Mouse (Mus musculus): ENCODE results near the gene Slc35g3. TPM values are rescaled to one million over a fixed set of nuclear protein-coding genes. Genes with fewer than 3 reads are reported as not detected.

Slc35g3 gene
- total RNA-seq, 4 experiments from 2014 or later, result not detected

Other genes with a start within 250 kb of the Slc35g3 start
- gene Dnah2, start 212.9 kb downstream of the Slc35g3 start, total RNA-seq (2022), result 1 to 10 TPM; 3.3 to 4.9 (median 3.9) TPM
- gene Efnb3, start 201.8 kb downstream of the Slc35g3 start, total RNA-seq (2022), result 10 to 100 TPM; 89.2 to 96.6 (median 90.5) TPM
- gene Wrap53, start 181.7 kb downstream of the Slc35g3 start, total RNA-seq (2022), result 10 to 100 TPM; 10.1 to 13.8 (median 11.3) TPM
- gene Trp53, start 181.6 kb downstream of the Slc35g3 start, total RNA-seq (2022), result 10 to 100 TPM; 26.6 to 32.6 (median 28.2) TPM
- 100 to 1,000 TPM; 400 to 455 (median 419) TPM for gene Atp1b2, start 156.0 kb downstream of the Slc35g3 start, total RNA-seq (2022)
- gene Shbg, start 144.1 kb downstream of the Slc35g3 start, total RNA-seq (2022), result 1 to 10 TPM in 1 of 4 experiments, not detected in 3; 1.0 TPM
- gene Sat2, start 139.9 kb downstream of the Slc35g3 start, total RNA-seq (2022), result 10 to 100 TPM in 3 of 4 experiments, 1 to 10 TPM in 1; 7.9 to 11.6 (median 10.5) TPM
- 100 to 1,000 TPM; 132 to 147 (median 140) TPM for gene Fxr2, start 129.0 kb downstream of the Slc35g3 start, total RNA-seq (2022)
- gene Sox15, start 106.7 kb downstream of the Slc35g3 start, total RNA-seq (2022), result under 1 TPM in 1 of 4 experiments, not detected in 3; 0.46 TPM
- 10 to 100 TPM; 59.3 to 68.7 (median 61.4) TPM for gene Mpdu1, start 99.3 kb downstream of the Slc35g3 start, total RNA-seq (2022)
- gene Cd68, start 95.8 kb downstream of the Slc35g3 start, total RNA-seq (2022), result 10 to 100 TPM; 14.1 to 63.3 (median 34.2) TPM
- 100 to 1,000 TPM; 268 to 307 (median 295) TPM for gene Eif4a1, start 89.5 kb downstream of the Slc35g3 start, total RNA-seq (2022)
- 10 to 100 TPM; 72.6 to 96.8 (median 83.6) TPM for gene Senp3, start 79.9 kb downstream of the Slc35g3 start, total RNA-seq (2022)
- 1 to 10 TPM; 2.5 to 4.2 (median 3.2) TPM for gene Tnfsf13, start 76.2 kb downstream of the Slc35g3 start, total RNA-seq (2022)
- gene Tnfsf12, start 66.1 kb downstream of the Slc35g3 start, total RNA-seq (2022), result 10 to 100 TPM; 10.2 to 15.1 (median 11.7) TPM
- 1 to 10 TPM; 1.5 to 2.0 (median 1.8) TPM for gene Tnfsfm13, start 65.9 kb downstream of the Slc35g3 start, total RNA-seq (2022)
- gene Polr2a, start 3.3 kb downstream of the Slc35g3 start, total RNA-seq (2022), result 10 to 100 TPM; 48.6 to 56.4 (median 51.3) TPM
- 100 to 1,000 TPM; 138 to 158 (median 147) TPM for gene Zbtb4, start 3.9 kb upstream of the Slc35g3 start, total RNA-seq (2022)
- gene Chrnb1, start 34.0 kb upstream of the Slc35g3 start, total RNA-seq (2022), result 1 to 10 TPM in 2 of 4 experiments, under 1 TPM in 2; 0.51 to 1.2 (median 0.92) TPM
- gene Fgf11, start 39.9 kb upstream of the Slc35g3 start, total RNA-seq (2022), result 10 to 100 TPM; 18.8 to 22.3 (median 19.7) TPM
- gene Tmem102, start 43.7 kb upstream of the Slc35g3 start, total RNA-seq (2022), result under 1 TPM in 2 of 4 experiments, not detected in 2; 0.16 to 0.20 TPM
- gene Gm39566, start 53.3 kb upstream of the Slc35g3 start, total RNA-seq (2022), result not detected
- not detected for gene Spem2, start 56.5 kb upstream of the Slc35g3 start, total RNA-seq (2022)
- gene Spem1, start 60.2 kb upstream of the Slc35g3 start, total RNA-seq (2022), result under 1 TPM in 3 of 4 experiments, not detected in 1; 0.43 to 0.74 (median 0.49) TPM
- 100 to 1,000 TPM; 217 to 228 (median 217) TPM for gene Nlgn2, start 75.8 kb upstream of the Slc35g3 start, total RNA-seq (2022)
- gene Tmem256, start 76.5 kb upstream of the Slc35g3 start, total RNA-seq (2022), result 100 to 1,000 TPM; 117 to 147 (median 123) TPM
- gene Plscr3, start 84.4 kb upstream of the Slc35g3 start, total RNA-seq (2022), result 10 to 100 TPM; 16.0 to 20.0 (median 18.6) TPM
- under 1 TPM in 3 of 4 experiments, not detected in 1; 0.26 to 0.46 (median 0.30) TPM for gene Tnk1, start 96.8 kb upstream of the Slc35g3 start, total RNA-seq (2022)
- not detected for gene Tmem95, start 116.0 kb upstream of the Slc35g3 start, total RNA-seq (2022)
- 1 to 10 TPM; 1.0 to 2.0 (median 1.2) TPM for gene Kctd11, start 119.4 kb upstream of the Slc35g3 start, total RNA-seq (2022)
- not detected for gene Acap1, start 133.6 kb upstream of the Slc35g3 start, total RNA-seq (2022)
- gene 2810408A11Rik, start 139.0 kb upstream of the Slc35g3 start, total RNA-seq (2022), result 1 to 10 TPM in 1 of 4 experiments, under 1 TPM in 3; 0.39 to 1.1 (median 0.56) TPM
- 100 to 1,000 TPM in 3 of 4 experiments, 10 to 100 TPM in 1; 97.6 to 122 (median 112) TPM for gene Neurl4, start 139.1 kb upstream of the Slc35g3 start, total RNA-seq (2022)
- gene Gps2, start 151.9 kb upstream of the Slc35g3 start, total RNA-seq (2022), result 10 to 100 TPM; 27.1 to 37.6 (median 32.4) TPM
- 100 to 1,000 TPM; 413 to 430 (median 416) TPM for gene Eif5a, start 160.0 kb upstream of the Slc35g3 start, total RNA-seq (2022)
- gene Ybx2, start 173.8 kb upstream of the Slc35g3 start, total RNA-seq (2022), result 1 to 10 TPM; 5.1 to 9.6 (median 6.1) TPM
- 1 to 10 TPM; 4.8 to 5.4 (median 5.1) TPM for gene Slc2a4, start 186.2 kb upstream of the Slc35g3 start, total RNA-seq (2022)
- gene Cldn7, start 202.8 kb upstream of the Slc35g3 start, total RNA-seq (2022), result not detected
- gene Ctdnep1, start 219.2 kb upstream of the Slc35g3 start, total RNA-seq (2022), result 100 to 1,000 TPM; 108 to 126 (median 118) TPM
- gene Elp5, start 220.5 kb upstream of the Slc35g3 start, total RNA-seq (2022), result 100 to 1,000 TPM in 1 of 4 experiments, 10 to 100 TPM in 3; 78.7 to 101 (median 87.1) TPM
- 100 to 1,000 TPM; 218 to 247 (median 236) TPM for gene Gabarap, start 229.2 kb upstream of the Slc35g3 start, total RNA-seq (2022)
- 10 to 100 TPM; 49.6 to 59.9 (median 51.8) TPM for gene Phf23, start 233.8 kb upstream of the Slc35g3 start, total RNA-seq (2022)
- gene Dvl2, start 238.6 kb upstream of the Slc35g3 start, total RNA-seq (2022), result 10 to 100 TPM; 28.0 to 36.9 (median 32.9) TPM

Data from left cerebral cortex, adult 8-10 months (tissue).